Mouse (Mus musculus) lung, adult 2 months (tissue): ENCODE data around the gene Ambra1.

Experiments
- CTCF ChIP-seq: fragments of 200-500 bp; IDR thresholded peaks from 2 replicates; pipeline ENCODE4 v1.5.1; 2011; ENCODE audit warnings: mild to moderate bottlenecking, low read length, control low read depth; ENCODE audit not compliant: insufficient read depth
- POLR2A ChIP-seq: fragments of 200-500 bp; IDR thresholded peaks from 2 replicates; pipeline ENCODE4 v1.6.1; 2011; ENCODE audit warnings: low read depth, mild to moderate bottlenecking, control low read depth, low read length, borderline replicate concordance; ENCODE audit errors: extremely low read depth

- TF ChIP-seq POLR2A (no peak), CTCF (no peak)
Measured at GRCm38 (mm10) chr2:91958049-91958448, 228.1 kb downstream of the Ambra1 start.
